Mouse (Mus musculus) right cerebral cortex, postnatal 14 days (tissue): ENCODE results near the gene Vsig8.

Source experiments
- DNase-seq: peaks from one replicate; pipeline ENCODE4 v3.0.0; 2022

Vsig8 gene

GRCm38 (mm10) chr1:172593956-172594355 is 38.2 kb downstream of the Vsig8 start:
- DNase-seq: no peak

- peak; percentile 42 for DNase-seq
These were observed 38.8 kb downstream of the Vsig8 start for GRCm38 (mm10) chr1:172594495-172594894.

- no peak for DNase-seq
These were observed 46.6 kb downstream of the Vsig8 start, which contains the start of gene Fcrl6 for GRCm38 (mm10) chr1:172602326-172602725. Gene Fcrl6, minus strand, starts transcription at chr1:172602551.

- DNase-seq: no peak
These were observed 55.6 kb downstream of the Vsig8 start for GRCm38 (mm10) chr1:172611304-172611703.

- no peak for DNase-seq
These were observed 57.0 kb downstream of the Vsig8 start for GRCm38 (mm10) chr1:172612745-172613144.
